Mouse (Mus musculus): Measurements from ENCODE around the gene Lyplal1. TPM values are rescaled to one million over a fixed set of nuclear protein-coding genes. Genes with fewer than 3 reads are reported as not detected.

Lyplal1 gene
- polyA plus RNA-seq (2012; ENCODE audit: low replicate concordance), result 0.11 and 1.4 TPM in 2 replicates

GRCm38 (mm10) chr1:186116701-186117488 is at the start of gene Lyplal1:
Gene Lyplal1 (minus strand): TSS chr1:186117310.

